Mouse (Mus musculus) right cerebral cortex, adult 2 months (tissue): ENCODE measurements around the gene Gpr135.
"Not testable (repeated sequence)": the region's sequence is repeated elsewhere in the genome, so short reads cannot be mapped to it uniquely, and the experiment has no call there.

ENCODE experiments used
- DNase-seq, 2 experiments: peaks; one replicate each; pipeline ENCODE4 v3.0.0; 2021 to 2022; ENCODE audit warnings: low spot score in 2 of 2

The Gpr135 gene

DNA sequence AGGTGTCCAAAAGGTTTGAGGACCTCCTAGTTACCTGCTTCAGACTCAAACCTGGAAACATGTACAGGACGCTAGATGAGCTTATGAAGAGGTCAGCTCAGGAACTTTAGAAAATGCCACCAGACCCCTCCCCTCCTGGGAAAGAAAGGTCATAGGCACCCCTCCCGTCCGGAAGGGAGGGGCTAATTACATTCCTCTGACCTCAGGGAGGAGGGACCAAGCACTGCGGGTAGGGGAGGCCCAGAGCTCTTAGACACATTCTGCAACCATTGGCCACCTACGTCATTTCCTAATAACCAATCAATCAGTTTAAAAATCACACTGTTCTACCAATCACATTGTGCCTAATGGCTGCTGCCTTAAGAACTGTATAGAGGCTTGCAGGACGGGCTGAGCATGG is 18.4 kb downstream of the Gpr135 start:
- DNase-seq: no peak

DNA sequence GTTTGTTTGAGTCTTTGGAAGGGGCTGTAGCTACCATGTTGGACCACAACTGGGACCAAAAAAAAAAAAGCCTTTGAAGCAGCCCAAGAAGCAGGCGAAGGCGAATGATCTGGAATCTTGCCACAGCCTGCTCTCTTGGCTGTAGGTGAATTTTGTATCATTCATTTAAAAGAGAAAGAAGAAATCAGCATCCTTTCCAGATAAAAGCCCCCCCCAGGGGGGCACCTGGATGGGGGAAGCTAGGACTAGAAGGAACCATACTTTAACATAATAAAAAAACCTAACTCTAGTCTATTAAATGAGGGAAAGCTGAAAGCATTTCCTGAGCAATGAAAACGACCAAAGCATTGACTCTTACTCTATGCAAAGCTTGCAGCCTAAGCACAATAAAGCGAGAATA is 20.1 kb downstream of the Gpr135 start:
- DNase-seq: no peak

DNA sequence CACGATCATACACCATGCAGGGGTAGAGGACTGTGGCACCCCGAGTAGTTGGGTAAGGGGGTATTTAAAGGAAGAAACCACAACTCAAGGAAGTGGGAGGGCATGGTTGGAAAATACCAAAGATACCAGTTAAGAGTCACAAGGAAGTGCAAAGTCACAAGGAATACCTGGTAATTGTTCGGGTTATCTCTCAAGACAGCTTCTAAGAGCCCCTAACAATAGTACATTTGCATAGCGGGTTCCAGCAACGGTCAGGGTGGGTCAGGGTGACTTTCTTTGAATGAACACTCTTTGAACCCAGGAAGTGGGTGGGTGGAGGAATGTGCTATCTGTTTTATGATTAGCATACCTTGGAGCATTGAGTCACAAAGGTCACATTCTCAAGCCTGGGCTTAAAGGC is 20.8 kb downstream of the Gpr135 start:
- DNase-seq: not testable (repeated sequence)

DNA sequence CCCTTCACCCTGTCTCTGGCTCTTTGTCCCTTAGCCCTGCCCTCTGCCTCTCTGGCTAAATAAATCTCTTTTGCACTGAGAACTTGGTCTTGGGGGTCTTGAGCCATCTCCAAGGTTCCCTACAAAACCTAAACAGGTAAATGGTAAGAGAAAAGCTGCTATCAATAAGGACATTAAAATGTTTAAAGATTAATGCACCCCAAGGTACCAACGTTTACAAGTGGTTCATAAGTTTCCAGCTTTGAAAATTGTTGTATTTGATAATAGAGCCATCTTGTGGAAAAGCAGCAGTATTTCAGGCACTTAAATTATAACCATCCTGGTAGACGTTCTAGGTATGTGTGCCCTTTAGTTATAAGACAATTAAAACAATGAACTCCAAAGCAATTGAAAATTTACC is 23.4 kb downstream of the Gpr135 start:
- DNase-seq: no peak

- DNase-seq: no peak
These were observed 29.7 kb downstream of the Gpr135 start for GRCm38 (mm10) chr12:72041238-72041637.

DNA sequence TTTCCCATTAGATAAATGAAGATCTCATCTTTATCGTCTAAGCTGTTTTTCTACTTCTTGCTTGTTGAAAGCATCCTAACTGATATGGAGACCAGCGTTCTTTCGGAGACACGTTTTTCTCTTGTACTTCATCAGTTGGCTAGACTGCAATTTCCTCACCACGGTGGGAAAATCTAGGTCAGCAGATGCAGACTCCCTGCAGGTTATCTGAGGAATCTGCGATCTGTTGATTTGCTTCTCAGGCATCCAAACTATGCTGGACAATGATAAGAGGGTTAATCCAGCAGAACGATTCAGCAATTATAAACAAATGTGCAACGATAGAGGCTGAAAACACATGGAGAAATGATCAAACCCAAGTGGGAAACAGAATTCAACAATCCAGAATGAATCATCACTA is 31.4 kb downstream of the Gpr135 start:
- no peak for DNase-seq

DNA sequence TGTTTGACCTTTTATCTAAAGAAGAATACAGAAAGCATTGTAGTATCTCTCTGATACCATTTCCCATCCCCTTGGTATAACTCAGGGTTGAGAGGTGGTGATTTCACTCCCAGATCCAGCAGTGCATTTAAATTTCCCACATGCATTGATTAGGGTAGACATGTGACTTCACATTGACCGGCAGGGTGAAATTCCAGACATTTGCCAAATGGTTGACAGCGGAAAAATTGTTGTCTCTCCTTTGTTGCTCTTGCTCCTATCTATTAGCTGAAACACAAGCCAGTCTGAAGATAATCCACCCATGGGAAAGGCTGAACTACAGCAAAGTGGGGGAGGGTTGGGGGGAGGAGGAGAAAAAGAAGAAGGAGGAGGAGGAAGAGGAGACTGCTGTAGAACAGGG is 32.1 kb downstream of the Gpr135 start:
- no peak for DNase-seq

DNA sequence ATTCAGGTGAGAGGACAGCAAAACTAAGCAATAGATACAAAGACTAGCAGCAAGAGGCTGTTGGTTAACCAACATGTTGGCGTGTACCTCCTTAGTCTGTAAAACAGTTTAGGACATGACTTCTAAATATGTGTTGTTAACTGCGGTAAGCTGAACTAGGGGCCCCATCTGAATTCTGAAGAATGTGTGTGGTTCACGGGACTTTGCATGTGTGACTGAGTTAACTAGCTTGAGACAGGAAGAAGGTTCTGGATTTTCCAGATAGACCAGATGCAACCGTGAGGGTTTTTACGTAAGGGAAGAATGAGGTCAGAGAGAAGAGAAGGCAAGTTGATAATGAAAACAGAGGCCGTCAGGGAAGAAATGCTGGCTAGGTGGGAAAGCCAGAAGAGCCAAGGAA is 33.9 kb downstream of the Gpr135 start:
- no peak for DNase-seq

- DNase-seq: no peak
These were observed 34.7 kb downstream of the Gpr135 start for GRCm38 (mm10) chr12:72036097-72036661.

- no peak for DNase-seq
These were observed 39.1 kb downstream of the Gpr135 start for GRCm38 (mm10) chr12:72031794-72032193.

- DNase-seq: no peak
These were observed 39.8 kb downstream of the Gpr135 start for GRCm38 (mm10) chr12:72031171-72031570.

DNA sequence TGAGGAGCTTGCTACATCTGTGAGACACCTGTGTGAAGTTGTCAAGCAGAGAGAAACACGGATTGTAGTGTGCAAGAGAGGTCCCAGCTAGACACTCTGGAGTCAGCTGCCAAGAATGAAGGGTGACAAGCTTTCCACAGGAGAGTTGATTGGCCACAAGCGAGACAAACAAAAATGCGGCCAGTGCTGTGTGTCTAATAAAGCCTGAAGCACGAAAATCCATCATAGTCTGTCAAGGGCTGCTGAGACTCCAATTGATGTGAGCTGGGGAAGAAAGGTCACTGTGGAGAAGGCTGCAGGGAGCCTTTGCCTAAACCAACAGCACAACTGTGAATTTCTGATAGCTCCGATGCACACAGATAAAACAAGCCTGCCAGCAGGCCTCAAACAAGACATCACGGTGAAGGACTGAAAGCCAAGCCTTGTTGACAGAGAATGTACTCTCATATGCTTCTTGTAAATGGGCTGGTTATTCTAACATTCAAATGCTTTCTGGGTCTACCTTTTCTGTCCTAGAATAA is 45.6 kb downstream of the Gpr135 start:
- no peak for DNase-seq

GRCm38 (mm10) chr12:72023572-72023971 is 47.4 kb downstream of the Gpr135 start:
- no peak for DNase-seq

- no peak for DNase-seq
These were observed 48.1 kb downstream of the Gpr135 start for GRCm38 (mm10) chr12:72022790-72023189.

GRCm38 (mm10) chr12:72021543-72021942 is 49.4 kb downstream of the Gpr135 start:
- DNase-seq: no peak

GRCm38 (mm10) chr12:72020285-72020684 is 50.6 kb downstream of the Gpr135 start:
- DNase-seq: no peak
